Mouse (Mus musculus) megakaryocyte, embryonic 14.5 days (primary cell): Measurements from ENCODE around the gene Bckdhb.

Experiments
- FLI1 ChIP-seq: IDR thresholded peaks from 2 replicates; pipeline ENCODE4 v1.6.1; 2012; ENCODE audit warnings: low read length, inconsistent platforms, mixed read lengths
- GATA1 ChIP-seq: IDR thresholded peaks from 3 replicates; pipeline ENCODE4 v1.6.1; 2012; ENCODE audit warnings: mixed read lengths, low read length, inconsistent platforms, borderline replicate concordance

DNA sequence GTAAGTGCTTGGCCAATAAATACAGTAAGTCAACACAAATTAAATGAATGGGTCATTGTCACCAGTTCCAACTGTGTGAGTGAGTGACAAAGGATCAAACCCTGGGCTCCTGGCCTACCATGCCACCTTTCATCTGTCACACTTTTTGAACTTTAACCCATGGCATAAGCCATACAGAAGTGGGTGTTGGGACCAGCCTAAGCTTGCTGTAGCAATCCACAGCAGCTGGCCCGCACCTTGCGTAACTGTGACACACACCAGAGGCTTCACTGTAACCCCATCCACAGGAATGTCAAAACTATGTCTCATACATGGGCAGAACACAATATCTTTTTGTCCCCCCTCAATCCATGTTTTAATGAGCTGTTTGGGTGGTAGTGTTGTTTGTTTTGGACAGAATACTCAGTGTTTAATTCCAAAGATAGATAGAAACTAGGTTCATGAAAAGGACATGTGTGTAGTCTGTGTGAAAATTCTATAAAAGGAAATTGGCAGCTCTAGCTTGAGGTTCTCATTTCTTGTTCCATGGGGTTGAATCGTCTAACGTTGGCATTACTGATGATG lies 31.1 kb upstream of the Bckdhb start:
- TF ChIP-seq GATA1, result no peak
- no peak for TF ChIP-seq FLI1
